Mouse (Mus musculus) monocyte, adult 2 months (primary cell): ENCODE measurements at regions not wholly inside any gene's neighbourhood (a gene's known extent, or its start where the extent isn't known, plus 50 kb on each side); places are given as distances from the start of the nearest gene placed in this dataset.

Source experiments
- DNase-seq, 2 experiments: peaks; one replicate each; pipeline ENCODE4 v3.0.0; 2022; ENCODE audit warnings: low spot score in 2 of 2, low read depth in 1 of 2

GRCm38 (mm10) chr13:44582767-44583085 lies 146.5 kb upstream of the Jarid2 start:
- DNase-seq = no peak

GRCm38 (mm10) chr13:44583614-44584013 lies 145.7 kb upstream of the Jarid2 start:
- DNase-seq = no peak

- no peak for DNase-seq
These were observed 145.1 kb upstream of the Jarid2 start for GRCm38 (mm10) chr13:44584151-44584550.

- no peak for DNase-seq
These were observed 144.7 kb upstream of the Jarid2 start for GRCm38 (mm10) chr13:44584551-44584950.

GRCm38 (mm10) chr13:44587846-44588245 lies 141.4 kb upstream of the Jarid2 start:
- no peak for DNase-seq

- DNase-seq = no peak
These were observed 134.6 kb upstream of the Jarid2 start for GRCm38 (mm10) chr13:44594645-44595044.

GRCm38 (mm10) chr13:44597666-44598065 lies 131.6 kb upstream of the Jarid2 start:
- DNase-seq = no peak

GRCm38 (mm10) chr13:44601024-44601423 lies 128.2 kb upstream of the Jarid2 start:
- no peak for DNase-seq

- DNase-seq = no peak
These were observed 126.6 kb upstream of the Jarid2 start for GRCm38 (mm10) chr13:44602658-44603057.

GRCm38 (mm10) chr13:44607316-44608285 lies 121.7 kb upstream of the Jarid2 start:
- no peak for DNase-seq

- no peak for DNase-seq
These were observed 121.0 kb upstream of the Jarid2 start for GRCm38 (mm10) chr13:44608286-44608675.

- DNase-seq = no peak
These were observed 120.5 kb upstream of the Jarid2 start for GRCm38 (mm10) chr13:44608681-44609335.

- DNase-seq = no peak
These were observed 119.7 kb upstream of the Jarid2 start for GRCm38 (mm10) chr13:44609606-44610005.

- DNase-seq = no peak
These were observed 113.6 kb upstream of the Jarid2 start for GRCm38 (mm10) chr13:44615696-44616095.

GRCm38 (mm10) chr13:44618368-44618767 lies 110.9 kb upstream of the Jarid2 start:
- DNase-seq = no peak

- DNase-seq = no peak
These were observed 106.5 kb upstream of the Jarid2 start for GRCm38 (mm10) chr13:44622661-44623355.

GRCm38 (mm10) chr13:44624716-44625115 lies 104.6 kb upstream of the Jarid2 start:
- DNase-seq = peak; percentile 14 to 18

GRCm38 (mm10) chr13:44625792-44626191 lies 103.5 kb upstream of the Jarid2 start:
- DNase-seq = no peak

- DNase-seq = no peak
These were observed 102.5 kb upstream of the Jarid2 start for GRCm38 (mm10) chr13:44626806-44627205.

- DNase-seq = no peak
These were observed 99.2 kb upstream of the Jarid2 start for GRCm38 (mm10) chr13:44630061-44630460.

GRCm38 (mm10) chr13:44634616-44635015 lies 94.7 kb upstream of the Jarid2 start:
- DNase-seq = no peak
